Mouse (Mus musculus) frontal cortex, postnatal 25 days (tissue): ENCODE measurements around the gene Lhx8.
A peak's percentile ranks its signal among the peaks of the same experiment; 100 is the strongest.

ENCODE experiments used
- DNase-seq, 2 experiments: peaks; one replicate each; pipeline ENCODE4 v3.0.0; 2022; ENCODE audit warnings: low spot score in 2 of 2

The Lhx8 gene

DNA sequence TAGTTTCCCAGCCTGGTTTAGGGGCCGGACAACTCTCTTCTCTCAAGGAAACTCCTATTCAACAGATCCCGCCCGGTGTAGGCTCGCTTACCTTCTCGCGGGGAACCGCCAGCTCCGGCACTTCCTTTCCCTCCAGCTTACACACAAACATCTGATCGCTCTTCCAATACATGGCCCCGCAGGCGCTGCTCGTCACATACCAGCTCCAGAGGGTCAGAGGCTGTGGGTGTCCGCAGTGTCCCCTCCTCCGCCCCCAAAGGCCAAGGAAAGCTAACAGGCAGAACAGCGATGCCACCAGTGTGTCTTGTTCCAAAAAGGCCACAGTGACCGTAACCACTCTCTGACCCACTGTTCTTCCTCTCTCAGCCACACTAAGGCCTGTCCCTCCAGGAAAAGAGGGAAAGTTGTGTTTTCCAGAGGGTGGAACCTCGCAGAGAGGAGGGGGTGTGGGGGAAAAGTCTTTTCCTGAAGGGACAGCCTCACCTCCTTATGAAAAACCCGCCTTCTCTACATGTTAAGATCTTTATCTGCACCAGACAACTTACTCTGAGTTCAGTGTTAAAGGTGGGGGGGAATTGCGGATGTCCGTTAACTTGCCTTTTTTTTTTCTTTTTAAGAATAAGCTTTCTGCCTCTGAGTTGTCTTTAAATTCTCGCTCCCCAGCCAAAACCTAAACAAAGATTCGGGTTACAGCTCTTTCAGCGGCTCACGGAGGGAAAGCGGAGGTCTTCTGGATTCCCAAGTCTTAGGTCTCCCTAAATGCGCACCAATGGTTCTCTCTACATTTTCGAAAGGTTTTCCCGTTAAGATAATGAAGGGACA is at the start of gene Lhx8:
Gene Lhx8 (minus strand): TSS at position 479 of the 822 bp plus-strand sequence.
- no peak for DNase-seq

DNA sequence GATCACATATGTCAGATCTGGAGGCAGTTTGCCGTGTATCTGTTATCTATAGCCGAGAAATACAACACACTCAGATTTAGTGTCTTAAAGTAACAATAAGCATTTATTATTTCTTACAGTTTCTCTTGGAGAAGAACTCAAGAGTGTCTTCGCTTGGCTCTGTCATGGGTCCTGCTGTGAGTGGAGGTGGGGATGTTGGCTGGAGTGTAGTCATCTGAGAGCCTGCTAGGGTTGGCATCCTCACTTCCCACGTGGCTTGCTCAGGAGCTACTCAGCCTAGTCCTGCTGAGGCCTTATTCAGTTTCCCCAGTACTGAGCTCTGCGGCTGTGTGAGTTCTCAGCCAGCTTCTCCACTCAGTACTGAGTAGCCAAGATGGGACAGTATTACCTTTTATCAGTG is 43.1 kb upstream of the Lhx8 start:
- no peak for DNase-seq

DNA sequence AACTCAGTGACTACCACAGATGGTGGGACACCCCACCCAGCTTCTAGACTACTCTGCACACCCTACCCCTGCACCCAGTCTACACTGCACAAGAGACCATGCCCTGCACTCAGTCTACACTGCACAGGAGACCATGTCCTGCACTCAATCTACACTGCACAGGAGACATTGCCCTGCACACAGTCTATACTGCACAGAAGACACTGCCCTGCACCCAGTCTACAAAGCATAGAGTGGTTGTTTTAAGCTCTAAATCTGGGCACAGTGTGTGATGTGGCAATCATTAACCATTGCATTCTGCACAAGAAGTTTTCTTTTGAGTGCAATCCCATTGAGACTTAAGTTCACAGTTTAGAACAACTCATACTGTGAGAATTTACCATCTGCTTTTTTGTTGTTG is 42.2 kb upstream of the Lhx8 start:
- DNase-seq = no peak

DNA sequence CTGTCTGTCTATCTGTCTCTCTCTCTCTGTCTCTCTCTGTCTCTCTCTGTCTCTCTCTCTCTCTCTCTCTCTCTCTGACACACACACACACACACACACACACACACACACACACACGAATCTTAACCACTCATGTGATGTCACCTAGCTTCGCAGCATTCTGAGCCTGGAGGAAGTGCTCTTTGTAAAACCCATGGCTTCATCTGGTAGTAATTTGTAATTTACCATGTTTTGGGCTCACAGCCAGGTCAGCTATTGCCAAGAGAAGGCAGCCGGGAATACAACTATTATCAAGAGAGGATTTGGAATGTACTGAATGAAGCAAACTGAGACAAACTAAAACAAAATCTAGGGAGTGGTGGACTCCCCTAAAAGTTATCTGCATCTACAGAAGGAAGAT is 36.9 kb upstream of the Lhx8 start:
- no peak for DNase-seq

DNA sequence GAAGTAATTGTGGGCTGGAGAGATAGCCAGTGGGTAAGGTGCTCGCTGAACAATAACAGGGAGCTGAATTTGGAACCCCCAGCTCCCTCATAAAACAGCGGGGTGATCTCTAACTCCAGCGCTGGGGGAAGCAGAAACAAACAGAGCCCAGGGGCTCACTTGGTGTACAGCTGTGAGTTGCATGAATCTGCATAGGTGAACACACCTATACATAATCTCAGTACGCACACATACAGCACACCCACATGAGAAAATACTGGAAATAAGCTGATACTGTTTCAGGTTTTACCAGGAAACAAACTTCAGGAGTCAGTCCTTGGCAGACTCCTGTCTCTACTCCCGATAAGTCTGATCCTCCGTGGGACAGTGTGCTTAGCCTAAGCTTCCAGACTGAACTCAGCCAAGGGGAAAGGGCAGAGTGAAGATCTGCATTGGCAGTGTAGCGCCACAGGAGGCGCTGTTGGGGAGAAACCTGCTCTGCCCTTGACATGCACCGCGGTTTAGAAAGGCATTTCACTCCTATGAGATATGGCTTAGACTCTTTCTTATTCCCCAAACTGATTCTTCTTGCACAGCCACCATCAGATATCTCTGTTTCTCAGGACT is 34.2 kb upstream of the Lhx8 start:
- DNase-seq = no peak

DNA sequence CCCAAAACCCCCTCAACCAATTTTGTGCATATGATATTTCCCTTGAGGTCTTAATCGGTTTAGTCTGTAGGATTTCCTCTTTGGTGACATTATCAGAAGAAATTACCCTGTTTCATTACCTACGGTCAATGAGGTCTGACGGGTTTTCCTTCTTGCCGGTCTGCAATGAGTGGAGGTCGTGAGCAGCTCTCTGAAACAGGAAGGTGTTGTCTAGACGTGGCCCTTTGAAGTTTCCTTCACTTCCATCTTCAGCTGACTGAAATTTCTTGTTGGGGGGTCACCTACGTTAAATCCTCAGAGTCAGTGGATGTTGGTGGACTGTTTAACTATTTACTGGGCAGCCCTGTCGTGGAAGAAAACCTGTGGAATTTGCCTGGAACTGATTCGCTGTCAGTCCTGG is 33.0 kb upstream of the Lhx8 start:
- DNase-seq = no peak

DNA sequence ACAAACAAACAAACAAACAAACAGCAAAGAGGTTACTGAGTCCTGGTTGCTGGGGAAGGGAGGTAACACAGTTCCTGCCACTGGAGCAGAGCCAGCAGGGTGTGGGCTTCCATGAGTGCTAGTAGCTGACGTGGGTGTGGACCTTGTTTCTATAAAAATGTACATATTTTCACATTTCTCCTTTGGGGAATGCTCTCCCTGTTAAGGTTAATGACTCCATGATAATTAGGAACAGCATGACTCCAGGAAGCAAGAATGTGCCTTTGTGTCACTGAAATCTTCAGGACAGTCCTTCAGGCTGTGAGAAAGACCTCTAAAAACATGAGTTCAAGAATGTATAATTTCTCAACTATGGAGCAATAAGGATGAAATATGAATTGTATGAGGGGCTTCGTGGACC is 28.8 kb upstream of the Lhx8 start:
- DNase-seq = no peak

DNA sequence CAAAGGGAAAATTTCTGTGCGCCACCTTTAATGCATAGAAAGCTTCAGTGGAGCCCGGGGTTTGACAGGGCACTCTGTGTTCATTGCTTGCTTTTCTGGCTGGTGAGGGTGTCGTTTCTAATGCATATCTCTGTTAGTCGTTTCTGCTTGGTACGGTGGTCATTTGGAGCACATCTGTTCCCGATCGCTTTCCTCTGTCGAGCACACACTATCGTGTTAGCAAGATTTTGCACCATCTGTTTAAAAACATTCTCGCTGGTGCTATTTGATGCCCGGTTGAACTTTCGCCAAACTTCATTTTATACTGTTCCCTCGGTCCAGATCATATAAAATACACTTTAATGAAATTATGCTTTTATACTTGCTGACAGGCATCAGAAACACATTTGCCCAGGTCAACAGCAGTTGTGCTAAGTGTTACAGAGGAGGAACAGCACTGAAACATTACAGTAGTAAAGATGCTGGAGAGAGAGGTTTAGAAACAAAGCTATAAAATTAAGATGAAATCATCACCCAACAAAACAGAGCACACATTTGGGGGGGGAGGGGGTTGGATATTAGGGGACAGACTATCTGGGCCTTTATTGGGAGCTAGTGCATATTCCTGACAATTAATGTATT is 9.9 kb upstream of the Lhx8 start:
- DNase-seq = no peak

DNA sequence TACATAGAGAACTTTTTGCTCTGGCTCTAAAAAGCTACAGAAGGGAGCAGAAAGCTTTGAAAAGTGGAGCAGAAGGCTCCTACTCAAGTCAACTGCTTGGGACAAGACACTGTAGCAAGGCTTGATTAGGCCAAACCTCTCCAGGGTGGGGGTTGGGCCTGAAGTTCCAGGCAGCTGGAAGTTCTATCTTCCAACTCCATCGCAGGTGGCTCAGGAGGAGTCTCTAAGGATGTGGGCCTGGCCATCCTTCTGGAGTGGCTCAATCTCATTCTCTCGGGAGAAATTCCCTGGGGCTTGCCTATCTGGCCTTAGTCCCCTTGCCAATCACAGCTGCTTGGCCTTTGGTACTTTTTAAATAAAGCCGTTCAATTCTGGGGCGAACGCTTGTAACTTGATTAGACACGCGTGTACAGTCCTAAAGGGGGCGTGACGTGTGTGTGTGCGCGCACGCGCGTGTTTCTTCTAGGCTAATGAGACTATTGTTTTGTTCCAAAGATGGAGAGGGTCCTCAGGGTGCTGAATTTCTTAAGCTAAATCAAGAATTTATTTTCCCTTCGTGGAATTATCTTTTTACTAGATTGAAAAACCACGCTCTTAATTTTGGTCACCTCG is 9.3 kb upstream of the Lhx8 start:
- DNase-seq = no peak

DNA sequence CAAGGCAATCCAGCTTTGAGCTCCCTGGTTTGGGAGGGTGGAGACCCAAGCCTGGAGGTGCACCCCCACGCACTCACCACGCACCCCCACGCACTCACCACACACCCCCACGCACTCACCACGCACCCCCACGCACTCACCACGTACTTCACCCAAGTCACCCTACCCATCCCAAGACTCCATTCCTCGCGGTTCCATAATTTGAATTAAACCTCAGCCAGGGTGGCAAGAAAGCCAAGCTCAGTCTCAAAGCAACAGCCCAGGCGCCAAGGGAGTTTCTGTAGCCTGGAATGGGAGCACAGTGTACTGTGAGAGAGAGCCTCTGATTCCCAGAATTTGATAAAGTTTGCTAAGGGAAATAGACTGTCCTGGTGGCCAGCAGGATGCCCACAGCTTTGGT is 4.3 kb upstream of the Lhx8 start:
- no peak for DNase-seq

DNA sequence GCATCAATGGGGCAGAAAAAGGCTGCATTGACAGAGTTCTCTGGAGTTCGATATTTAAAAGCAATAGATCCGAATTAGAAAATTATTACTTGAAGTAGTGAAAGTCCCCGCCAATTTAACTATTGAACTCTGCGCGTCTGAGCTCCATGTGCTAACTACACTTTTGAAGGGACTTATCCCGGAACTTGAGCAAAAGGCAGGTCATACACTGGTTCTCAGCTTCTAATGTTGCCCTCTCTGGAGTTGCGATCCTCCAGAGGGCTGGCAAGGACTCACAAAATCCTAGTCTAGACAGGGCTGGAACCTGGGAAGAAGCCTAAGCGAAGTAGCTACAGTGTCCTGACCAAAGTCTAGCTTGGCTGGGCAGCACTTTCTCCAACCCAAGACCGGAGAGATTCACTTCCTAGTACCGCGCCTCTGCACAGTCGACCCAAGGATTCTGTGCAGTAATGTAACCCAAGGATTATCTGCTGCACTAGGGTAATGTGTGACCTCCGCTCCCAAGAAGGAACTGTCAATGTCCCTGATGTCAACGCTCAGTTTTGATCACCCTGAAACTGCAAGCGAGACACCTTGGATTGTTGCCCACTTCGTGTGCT is 3.0 kb upstream of the Lhx8 start:
- no peak for DNase-seq

DNA sequence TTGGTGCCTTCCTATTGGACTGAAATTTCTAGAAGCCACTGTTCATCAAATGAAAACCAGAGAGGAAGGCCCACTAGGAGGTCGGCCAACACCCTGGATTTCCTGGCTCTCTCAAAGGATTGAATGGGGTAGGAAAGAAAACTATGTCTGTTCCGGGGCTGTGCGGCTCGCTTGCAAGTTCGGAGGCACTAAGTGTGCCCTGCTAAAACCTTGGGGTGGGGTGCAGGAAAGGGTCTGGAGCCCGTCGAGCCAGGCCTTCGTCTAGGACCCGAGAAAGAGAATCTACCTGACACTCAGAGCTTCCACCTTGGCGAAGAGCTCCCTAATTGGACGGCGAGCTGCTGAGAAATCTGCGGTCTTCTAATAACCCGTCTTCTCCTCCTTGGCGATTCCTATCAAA is 2.5 kb upstream of the Lhx8 start:
- DNase-seq = no peak

DNA sequence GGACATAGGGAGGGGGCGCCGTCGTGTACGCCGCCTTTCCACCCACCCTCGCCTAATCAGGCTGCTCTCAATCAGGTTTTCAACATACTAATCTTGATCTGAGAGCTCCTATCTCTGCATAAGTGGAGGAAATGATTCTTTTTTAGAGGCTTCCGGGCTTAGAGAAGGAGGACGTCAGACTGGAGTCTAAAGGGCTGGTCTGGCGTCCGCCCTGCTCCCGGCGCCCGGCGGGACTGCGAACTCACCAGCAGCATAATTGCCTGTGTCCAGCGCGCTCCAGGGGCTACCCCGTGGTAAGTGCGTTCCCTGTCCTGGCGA is 1.7 kb upstream of the Lhx8 start:
- DNase-seq = no peak

DNA sequence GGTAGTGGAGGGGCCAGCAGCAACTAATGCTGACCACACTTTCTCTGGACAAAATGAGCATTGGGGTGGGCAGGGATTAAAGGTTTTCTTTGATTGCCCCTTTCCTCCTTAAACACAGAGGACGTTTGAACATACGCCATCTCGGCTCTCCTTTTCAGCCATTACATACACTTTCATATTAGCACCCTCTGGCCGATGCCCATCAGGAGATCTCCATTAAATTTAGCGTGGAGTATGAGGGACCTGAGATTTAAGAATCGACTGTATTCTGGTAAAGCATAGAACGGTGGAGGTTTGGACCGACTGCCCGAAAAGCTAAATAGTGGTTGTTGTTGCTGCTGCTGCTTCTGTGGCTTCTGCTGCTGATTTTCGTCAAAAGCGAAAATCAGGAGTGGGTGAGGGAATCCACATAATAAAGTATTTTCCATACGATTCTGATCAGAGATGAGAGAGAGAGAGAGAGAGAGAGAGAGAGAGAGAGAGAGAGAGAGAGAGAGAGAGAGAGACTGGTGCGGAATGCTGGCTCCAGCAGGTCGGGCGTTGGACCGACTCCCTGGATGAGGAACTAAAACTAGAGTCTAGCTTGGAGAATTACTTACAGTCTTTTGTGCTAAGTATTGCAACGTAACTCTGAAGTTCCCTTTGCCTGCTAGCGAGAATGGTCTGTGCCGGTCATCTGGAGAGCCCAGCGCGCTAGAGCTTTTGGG is 1.2 kb upstream of the Lhx8 start:
- DNase-seq = no peak

DNA sequence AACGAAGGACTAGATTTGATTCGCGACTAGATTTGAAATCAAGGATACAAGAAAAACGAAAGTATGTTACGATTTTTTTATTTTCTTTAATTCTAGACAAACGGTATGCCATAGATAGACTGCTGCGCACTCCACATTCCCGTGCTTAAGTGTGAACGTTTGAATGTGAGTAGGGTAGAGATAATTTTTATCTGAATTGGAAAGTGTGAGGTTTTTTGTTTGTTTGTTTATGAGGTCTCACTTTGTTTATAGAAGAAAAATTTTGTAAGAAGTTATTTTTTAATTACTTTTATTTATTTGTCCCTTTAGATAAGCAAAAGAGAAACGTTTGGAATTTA is 513 bp upstream of the Lhx8 start:
- DNase-seq = no peak

DNA sequence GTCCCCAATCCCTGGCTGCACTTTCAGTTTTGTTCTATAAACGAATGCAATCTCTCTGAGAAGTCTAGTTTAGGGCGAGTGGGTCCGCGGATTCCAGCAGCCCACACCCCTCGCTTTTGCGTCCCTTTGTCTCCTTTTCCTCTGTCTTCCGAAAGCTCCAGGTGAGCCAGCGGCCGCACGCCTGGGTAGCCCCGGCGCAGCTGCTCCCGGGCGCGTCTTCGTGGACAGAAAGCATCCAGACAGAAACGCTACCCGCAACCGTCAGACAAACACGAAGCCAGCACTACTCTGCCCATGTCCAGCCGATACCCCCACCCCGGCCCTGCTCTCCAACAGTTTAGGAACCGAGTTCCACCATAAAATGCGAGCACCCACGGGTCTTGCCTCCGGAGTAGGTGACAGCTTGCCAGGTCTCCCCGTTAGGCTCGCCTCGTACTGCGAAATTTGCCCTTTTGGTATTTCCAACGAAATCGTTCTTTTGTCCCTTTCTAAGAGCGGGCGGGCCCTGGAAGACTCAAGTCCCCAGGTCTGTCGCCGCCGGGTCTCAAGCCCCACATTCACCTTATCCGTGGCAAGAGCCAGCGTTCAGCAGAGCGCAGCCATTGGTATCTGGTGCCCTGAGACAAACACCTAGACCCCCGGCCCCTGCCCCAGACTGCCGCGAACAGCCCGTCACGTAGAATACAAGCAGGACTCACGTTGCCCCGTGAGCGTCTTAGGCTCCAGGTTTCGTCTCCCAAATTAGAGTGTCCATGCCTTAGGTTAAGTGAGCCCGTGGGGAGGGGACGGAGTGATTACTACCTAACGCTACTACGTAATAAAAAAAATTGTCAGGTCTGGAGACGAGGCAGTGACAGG is 907 bp downstream of the Lhx8 start:
- DNase-seq = peak in 1 of 2 experiments; percentile 6

DNA sequence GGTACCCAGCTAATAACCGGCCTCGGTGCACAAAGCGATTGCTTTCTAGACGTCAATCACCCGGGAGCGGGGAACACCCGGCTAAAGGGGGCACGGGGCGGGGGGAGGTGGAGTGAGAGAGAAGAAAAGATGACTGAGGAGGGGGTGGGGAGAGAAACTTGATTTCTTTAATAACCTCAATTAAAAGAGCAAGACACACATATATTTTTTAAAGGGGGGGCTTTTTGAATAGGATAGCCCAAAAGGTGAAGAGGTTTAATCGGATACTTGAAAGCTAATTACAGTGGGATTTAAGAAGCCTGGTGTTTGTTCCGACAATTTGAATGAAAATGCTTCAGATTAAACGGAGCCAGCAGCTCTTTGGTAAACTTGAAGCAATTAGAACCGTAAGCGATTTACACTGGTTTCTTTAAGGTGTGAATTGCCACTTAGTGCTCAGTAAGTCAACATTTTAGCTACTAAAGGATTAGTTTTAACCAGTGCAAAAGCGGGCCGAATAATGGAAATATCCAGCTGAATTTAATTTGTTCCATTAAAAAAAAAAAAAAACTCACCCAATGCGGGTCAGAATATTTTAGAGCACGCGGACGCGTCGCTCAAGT is 1.6 kb downstream of the Lhx8 start:
- DNase-seq = no peak

DNA sequence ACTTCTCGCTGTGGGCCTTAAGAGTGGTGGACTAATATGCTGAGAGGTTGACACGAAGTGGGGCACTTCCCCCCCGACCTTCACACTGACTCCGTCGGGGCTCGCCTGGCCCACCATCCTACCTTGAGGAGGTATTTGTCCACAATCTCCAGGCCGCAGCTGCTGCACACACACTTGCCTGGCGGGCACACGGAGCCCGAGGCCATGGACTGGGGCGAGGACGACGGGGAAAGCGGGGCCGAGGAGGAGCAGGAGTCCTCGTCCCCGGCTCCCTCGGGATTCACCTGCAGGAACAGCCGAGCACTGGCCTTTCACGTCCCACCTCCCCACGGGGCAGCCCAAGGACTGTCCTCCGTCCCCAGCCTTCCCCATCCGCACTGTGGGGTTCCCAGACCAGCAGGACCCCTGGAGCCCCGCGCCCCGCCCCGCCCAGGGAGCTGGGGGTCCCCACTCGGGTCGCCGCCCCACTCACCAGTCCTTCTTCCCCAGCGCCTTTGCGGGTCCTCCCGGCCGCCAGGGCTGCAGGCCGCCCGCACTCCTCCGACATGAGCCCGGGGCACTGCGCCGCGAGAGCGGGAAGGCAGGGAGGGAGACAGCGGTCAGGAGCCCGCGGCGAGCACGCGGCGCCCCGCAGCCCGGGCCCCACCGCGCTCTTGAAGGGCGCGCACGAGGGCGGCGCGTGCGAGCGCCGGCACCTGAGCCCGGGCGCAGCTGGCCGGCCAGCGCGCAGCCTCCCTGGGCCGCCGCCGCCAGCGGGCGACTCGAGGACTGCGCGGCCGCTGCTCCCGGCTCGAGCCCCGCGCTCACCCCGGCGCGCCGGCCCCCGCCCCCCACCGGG is 2.4 kb downstream of the Lhx8 start:
- DNase-seq = no peak

DNA sequence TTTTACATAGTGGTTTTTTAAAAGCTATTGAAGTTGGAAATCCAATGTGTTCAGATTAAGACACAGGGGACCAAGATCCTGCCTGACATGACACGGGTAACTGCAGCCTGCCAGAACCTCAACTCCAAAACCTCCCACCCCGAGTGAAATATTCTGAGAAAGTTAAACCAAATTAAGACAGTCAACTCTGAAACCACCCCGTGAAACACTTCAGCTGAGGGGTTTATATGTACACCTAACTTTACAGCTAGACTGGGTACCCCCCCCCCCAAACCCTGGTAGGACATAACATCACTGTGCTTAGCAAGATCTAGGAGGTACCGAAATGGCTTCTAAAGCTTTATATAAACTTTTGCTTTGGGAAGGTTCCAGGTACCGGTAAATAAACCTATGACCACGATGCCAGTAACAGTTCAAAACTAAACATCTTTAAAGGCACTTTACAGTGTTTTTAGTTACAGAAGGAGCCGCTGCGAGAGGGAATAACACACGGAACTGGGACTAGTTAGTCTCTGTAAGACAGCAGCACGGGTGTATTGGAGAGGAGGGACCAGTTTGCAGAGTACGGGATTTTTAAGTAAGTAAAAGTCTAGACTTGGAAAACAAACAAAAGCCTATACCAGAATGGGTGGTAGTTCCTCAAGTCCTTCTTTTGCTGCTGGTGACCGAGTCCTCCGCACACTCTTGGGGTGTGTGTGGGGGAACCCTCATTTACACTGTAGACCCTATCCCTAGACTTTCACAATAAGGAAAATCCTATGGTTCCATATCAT is 3.2 kb downstream of the Lhx8 start:
- DNase-seq = no peak
